Mouse (Mus musculus): Measurements from ENCODE around the gene E330021D16Rik.

The E330021D16Rik gene

GRCm38 (mm10) chr6:136415133-136415775 is at the start of gene E330021D16Rik:
Gene E330021D16Rik, minus strand, starts transcription at chr6:136415569.
- in situ Hi-C loops (cut with MboI, MseI): no loop called here

GRCm38 (mm10) chr6:136465021-136465420 is 49.7 kb upstream of the E330021D16Rik start:
- in situ Hi-C loops (cut with MboI, MseI): loop anchor here (5.0 kb wide), 1 partner anchor 52 kb away; no protein-coding TSS in a partner anchor

GRCm38 (mm10) chr6:136464121-136464621 is 48.8 kb upstream of the E330021D16Rik start:
- in situ Hi-C loops (cut with MboI, MseI): loop anchor here (5.0 kb wide), 2 partner anchors 37 to 93 kb away; no protein-coding TSS in a partner anchor

- in situ Hi-C loops (cut with MboI, MseI): loop anchor here (5.0 kb wide), 2 partner anchors 36 to 94 kb away; no protein-coding TSS in a partner anchor
These were observed 48.1 kb upstream of the E330021D16Rik start for GRCm38 (mm10) chr6:136463491-136463890.

GRCm38 (mm10) chr6:136459156-136459555 is 43.8 kb upstream of the E330021D16Rik start:
- in situ Hi-C loops (cut with MboI, MseI): no loop called here

- in situ Hi-C loops (cut with MboI, MseI): no loop called here
These were observed 40.9 kb upstream of the E330021D16Rik start for GRCm38 (mm10) chr6:136456302-136456701.

- in situ Hi-C loops (cut with MboI, MseI): no loop called here
These were observed 40.3 kb upstream of the E330021D16Rik start for GRCm38 (mm10) chr6:136455696-136456095.

- in situ Hi-C loops (cut with MboI, MseI): no loop called here
These were observed 37.3 kb upstream of the E330021D16Rik start for GRCm38 (mm10) chr6:136452623-136453022.

- in situ Hi-C loops (cut with MboI, MseI): no loop called here
These were observed 35.5 kb upstream of the E330021D16Rik start for GRCm38 (mm10) chr6:136450863-136451262.

GRCm38 (mm10) chr6:136449930-136450329 is 34.6 kb upstream of the E330021D16Rik start:
- in situ Hi-C loops (cut with MboI, MseI): loop anchor here (25.0 kb wide), 1 partner anchor 287 kb away; no protein-coding TSS in a partner anchor

GRCm38 (mm10) chr6:136449270-136449692 is 33.9 kb upstream of the E330021D16Rik start:
- in situ Hi-C loops (cut with MboI, MseI): loop anchor here (25.0 kb wide), 1 partner anchor 288 kb away; no protein-coding TSS in a partner anchor

- in situ Hi-C loops (cut with MboI, MseI): loop anchor here (25.0 kb wide), 1 partner anchor 298 kb away; no protein-coding TSS in a partner anchor
These were observed 23.8 kb upstream of the E330021D16Rik start for GRCm38 (mm10) chr6:136439205-136439604.

- in situ Hi-C loops (cut with MboI, MseI): loop anchor here (25.0 kb wide), 1 partner anchor 301 kb away; no protein-coding TSS in a partner anchor
These were observed 20.8 kb upstream of the E330021D16Rik start for GRCm38 (mm10) chr6:136436151-136436550.

- in situ Hi-C loops (cut with MboI, MseI): loop anchor here (25.0 kb wide), 1 partner anchor 304 kb away; no protein-coding TSS in a partner anchor
These were observed 18.2 kb upstream of the E330021D16Rik start for GRCm38 (mm10) chr6:136433573-136433972.

- in situ Hi-C loops (cut with MboI, MseI): loop anchor here (25.0 kb wide), 1 partner anchor 305 kb away; no protein-coding TSS in a partner anchor
These were observed 16.5 kb upstream of the E330021D16Rik start for GRCm38 (mm10) chr6:136431896-136432248.

GRCm38 (mm10) chr6:136431169-136431895 is 16.0 kb upstream of the E330021D16Rik start:
- in situ Hi-C loops (cut with MboI, MseI): loop anchor here (25.0 kb wide), 1 partner anchor 306 kb away; no protein-coding TSS in a partner anchor

- in situ Hi-C loops (cut with MboI, MseI): loop anchor here (5.0 to 25.0 kb wide), 3 partner anchors 33 to 308 kb away; no protein-coding TSS in a partner anchor
These were observed 14.1 kb upstream of the E330021D16Rik start for GRCm38 (mm10) chr6:136429441-136429840.

- in situ Hi-C loops (cut with MboI, MseI): loop anchor here (5.0 to 25.0 kb wide), 3 partner anchors 34 to 309 kb away; no protein-coding TSS in a partner anchor
These were observed 13.0 kb upstream of the E330021D16Rik start for GRCm38 (mm10) chr6:136428412-136428811.

GRCm38 (mm10) chr6:136427240-136427639 is 11.9 kb upstream of the E330021D16Rik start:
- in situ Hi-C loops (cut with MboI, MseI): loop anchor here (5.0 to 25.0 kb wide), 3 partner anchors 35 to 310 kb away; no protein-coding TSS in a partner anchor

GRCm38 (mm10) chr6:136425956-136426355 is 10.6 kb upstream of the E330021D16Rik start:
- in situ Hi-C loops (cut with MboI, MseI): loop anchor here (5.0 to 25.0 kb wide), 3 partner anchors 36 to 311 kb away; no protein-coding TSS in a partner anchor

GRCm38 (mm10) chr6:136424166-136424565 is 8.8 kb upstream of the E330021D16Rik start:
- in situ Hi-C loops (cut with MboI, MseI): loop anchor here (5.0 kb wide), 1 partner anchor 133 kb away; no protein-coding TSS in a partner anchor

All from T-helper 2 cell (primary cell).